Mouse (Mus musculus): Measurements from ENCODE around the gene Zfp97. TPM values are rescaled to one million over a fixed set of nuclear protein-coding genes. Genes with fewer than 3 reads are reported as not detected.

The Zfp97 gene
- polyA plus RNA-seq (2014; fragmentation: Illumina TruSeq; extraction: RNeasy Lipid Tissue Mini Kit (QIAGEN cat#74804); ENCODE audit: low read depth, low replicate concordance) = 11.1 TPM

DNA sequence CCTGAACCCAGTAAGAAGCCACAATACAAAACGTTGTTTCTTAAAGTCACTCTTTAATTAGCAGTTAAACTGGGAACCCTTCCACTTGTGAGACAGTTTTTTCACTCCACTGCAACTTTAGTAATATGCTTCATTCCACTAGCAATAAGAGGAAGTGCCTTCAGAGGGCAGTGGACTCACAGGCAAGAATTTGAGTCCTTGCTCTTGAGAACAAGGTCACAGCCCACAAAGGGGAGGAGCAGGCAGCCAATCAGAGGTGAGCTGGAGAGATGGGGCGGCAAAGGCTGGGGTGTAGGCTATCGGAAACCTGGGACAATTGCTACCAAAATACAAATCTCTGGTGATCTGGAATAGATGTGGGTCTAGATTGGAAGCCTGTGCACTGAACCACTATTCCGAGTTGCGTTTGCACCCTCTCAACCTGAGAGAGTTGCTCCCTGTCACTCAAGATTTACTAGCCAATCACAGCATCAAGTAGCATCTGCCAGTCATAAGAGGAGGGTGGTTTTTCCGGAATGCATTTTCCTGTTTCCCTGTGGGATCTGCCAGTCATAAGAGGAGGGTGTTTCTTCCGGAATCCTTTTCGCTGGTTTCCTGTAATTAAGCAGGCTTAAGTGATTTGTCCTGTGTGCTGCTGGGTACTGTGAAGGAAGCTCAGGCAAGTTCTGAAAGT, at the start of gene Zfp97:
TSS of gene Zfp97 (plus strand) at position 586 of the 673 bp plus-strand sequence.

Other genes with a start within 250 kb of the Zfp97 start
- gene Zfp960, start 57.3 kb upstream of the Zfp97 start, polyA plus RNA-seq (2014; fragmentation: Illumina TruSeq; extraction: RNeasy Lipid Tissue Mini Kit (QIAGEN cat#74804); ENCODE audit: low read depth, low replicate concordance) = 6.3 TPM